Mouse (Mus musculus) kidney, embryonic 14.5 days (tissue): ENCODE data around the gene Rpia. TPM values are rescaled to one million over a fixed set of nuclear protein-coding genes. Genes with fewer than 3 reads are reported as not detected.

Experiments
- ATAC-seq: fragments of 200-750 bp; cut with Nextera tagmentation; 2 replicates; pipeline ENCODE4 v1.8.0; 2017; ENCODE audit warnings: moderate number of reproducible peaks, mild to moderate bottlenecking, moderate TSS enrichment, moderate library complexity; ENCODE audit not compliant: low FRiP score, low TSS enrichment
- H3K27ac ChIP-seq: fragments of 300-500 bp; sonication (generic); 2 replicates; pipeline ENCODE4 v1.5.1; 2014; ENCODE audit warnings: low read depth, mild to moderate bottlenecking, low read length, moderate library complexity, mixed read lengths
- H3K27me3 ChIP-seq: fragments of 300-500 bp; sonication (generic); 2 replicates; pipeline ENCODE4 v1.6.1; 2014; ENCODE audit warnings: mild to moderate bottlenecking, low read length; ENCODE audit not compliant: control insufficient read depth, insufficient read depth
- H3K36me3 ChIP-seq: fragments of 300-500 bp; sonication (generic); 2 replicates; pipeline ENCODE4 v1.6.1; 2014; ENCODE audit warnings: low read length, mixed read lengths; ENCODE audit not compliant: control insufficient read depth, insufficient read depth
- H3K4me1 ChIP-seq: fragments of 300-500 bp; sonication (generic); 2 replicates; pipeline ENCODE4 v1.6.1; 2014; ENCODE audit warnings: low read length, mixed read lengths; ENCODE audit not compliant: control insufficient read depth, insufficient read depth
- H3K4me2 ChIP-seq: fragments of 300-500 bp; sonication (generic); replicated peaks from 2 replicates; pipeline ENCODE4 v1.6.1; 2014; ENCODE audit warnings: low read depth, mild to moderate bottlenecking, low read length
- H3K4me3 ChIP-seq: fragments of 300-500 bp; sonication (generic); 2 replicates; pipeline ENCODE4 v1.5.1; 2014; ENCODE audit warnings: mild to moderate bottlenecking, low read length
- H3K9ac ChIP-seq: fragments of 300-500 bp; sonication (generic); 2 replicates; pipeline ENCODE4 v1.6.1; 2014; ENCODE audit warnings: low read depth, mild to moderate bottlenecking, low read length, moderate library complexity
- H3K9me3 ChIP-seq: fragments of 300-500 bp; sonication (generic); 2 replicates; pipeline ENCODE4 v1.6.1; 2016; ENCODE audit warnings: low read length; ENCODE audit not compliant: control insufficient read depth
- WGBS: fragments of 180-500 bp; shearing (Covaris S2); extraction: QIAGEN DNeasy Blood & Tissue Kit; methylation state at CpG from one replicate; pipeline ENCODE4 v1.1.7; 2014; 5-methylcytosine and 5-hydroxymethylcytosine counted together
- polyA plus RNA-seq: library from polyadenylated mRNA; unstranded; fragments of >200 nt; fragmentation: Nextera tagmentation; extraction: Ambion mirVana; gene quantifications from 2 replicates; pipeline ENCODE4 v1.2.1, GENCODE M21; 2014

Rpia gene
- polyA plus RNA-seq, 1 experiment from 2014 or later = 3.2 TPM

DNA sequence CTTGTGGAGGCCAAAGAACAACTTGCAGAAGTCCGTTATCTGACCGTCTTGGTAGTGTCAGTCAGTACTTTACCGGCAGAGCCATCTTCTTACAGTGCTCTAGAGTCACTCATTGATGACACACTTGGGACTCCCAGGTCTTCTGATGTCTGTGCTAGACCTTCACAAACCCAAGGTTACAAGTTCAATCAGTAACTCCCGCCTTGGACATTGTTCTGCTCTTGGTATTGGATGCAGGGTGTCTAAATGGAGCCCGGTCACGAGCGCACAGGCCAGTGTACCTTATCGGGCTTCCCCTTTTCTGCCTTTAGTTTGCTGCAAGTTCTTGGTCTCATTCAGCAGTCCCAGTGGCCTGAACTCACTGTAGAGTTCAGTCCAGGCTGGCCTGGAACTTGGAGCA lies 612 bp upstream of the Rpia start:
- ATAC-seq = peak; percentile 5; the same call in 1 of the 2 replicates
- Histone ChIP-seq H3K27ac (no peak overlapping the region), H3K27me3 (no peaks in the 10 kb centered on the region), H3K9me3 (no peaks in the 10 kb centered on the region), H3K4me3 (peak overlapping the region; percentile 57), H3K4me1 (peaks cover 17% of the 10 kb centered on the region; the same call in 1 of the 2 replicates), H3K36me3 (no peaks in the 10 kb centered on the region; the same call in 1 of the 2 replicates), H3K9ac (peak overlapping the region; percentile 58; the same call in 1 of the 2 replicates), H3K4me2 (peak overlapping the region; percentile 73)
- WGBS = 43% methylated on average over 8 of the region's 8 CpGs

DNA sequence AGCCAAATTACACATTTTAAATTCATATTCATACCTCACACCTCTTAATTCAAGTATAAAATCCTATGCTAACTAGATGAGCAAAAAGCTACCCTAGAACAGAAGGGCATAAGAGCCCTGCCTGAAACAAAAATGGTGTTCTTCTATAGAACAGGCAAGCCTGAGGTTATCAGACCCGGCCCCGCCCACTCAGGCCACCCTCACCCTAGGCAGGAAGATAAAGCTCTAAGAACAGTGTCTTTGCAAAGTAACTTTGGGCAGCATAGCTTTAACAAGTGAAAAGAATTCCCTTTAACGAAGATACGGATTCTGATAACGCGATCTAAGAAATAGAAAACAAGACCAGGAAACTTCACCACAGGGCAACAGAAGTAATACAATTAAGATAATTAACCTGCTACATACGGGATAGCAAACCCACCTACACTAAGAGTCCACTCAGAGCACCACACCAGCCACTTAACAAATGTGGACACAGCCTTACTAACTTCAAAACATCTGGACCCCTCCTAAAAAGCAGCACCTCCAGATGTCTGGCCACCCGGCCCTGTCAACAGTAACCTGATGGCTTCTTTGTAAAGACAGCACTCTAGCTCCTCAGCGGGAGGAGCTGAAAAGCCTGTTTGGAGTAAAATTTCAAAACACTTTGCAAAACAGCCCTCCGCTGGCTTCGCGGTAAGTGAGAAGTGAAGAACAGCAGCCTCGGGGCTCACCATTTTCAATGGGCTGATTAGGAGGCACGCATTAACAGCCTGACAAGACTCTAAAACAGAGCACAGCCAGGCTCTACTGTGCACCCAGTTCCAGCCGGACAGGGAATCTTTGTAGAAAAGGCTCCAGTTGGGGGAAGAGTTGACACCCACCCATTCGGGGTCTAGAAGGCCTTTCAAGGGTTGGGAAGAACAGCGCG lies 925 bp downstream of the Rpia start:
- ATAC-seq = peak; percentile 34; the same call in 1 of the 2 replicates
- peak overlapping the region; percentile 20; the same call in 1 of the 2 replicates for H3K27ac ChIP-seq
- 8% methylated on average over 18 of the region's 18 CpGs for WGBS
- H3K4me1 ChIP-seq = peaks cover 22% of the 10 kb centered on the region
- no peaks in the 10 kb centered on the region for H3K9me3 ChIP-seq
- no peaks in the 10 kb centered on the region for H3K27me3 ChIP-seq
- H3K4me3 ChIP-seq = peak overlapping the region; percentile 57
- no peaks in the 10 kb centered on the region; the same call in 1 of the 2 replicates for H3K36me3 ChIP-seq
- peak overlapping the region; percentile 73 for H3K4me2 ChIP-seq
- peak overlapping the region; percentile 66 for H3K9ac ChIP-seq

DNA sequence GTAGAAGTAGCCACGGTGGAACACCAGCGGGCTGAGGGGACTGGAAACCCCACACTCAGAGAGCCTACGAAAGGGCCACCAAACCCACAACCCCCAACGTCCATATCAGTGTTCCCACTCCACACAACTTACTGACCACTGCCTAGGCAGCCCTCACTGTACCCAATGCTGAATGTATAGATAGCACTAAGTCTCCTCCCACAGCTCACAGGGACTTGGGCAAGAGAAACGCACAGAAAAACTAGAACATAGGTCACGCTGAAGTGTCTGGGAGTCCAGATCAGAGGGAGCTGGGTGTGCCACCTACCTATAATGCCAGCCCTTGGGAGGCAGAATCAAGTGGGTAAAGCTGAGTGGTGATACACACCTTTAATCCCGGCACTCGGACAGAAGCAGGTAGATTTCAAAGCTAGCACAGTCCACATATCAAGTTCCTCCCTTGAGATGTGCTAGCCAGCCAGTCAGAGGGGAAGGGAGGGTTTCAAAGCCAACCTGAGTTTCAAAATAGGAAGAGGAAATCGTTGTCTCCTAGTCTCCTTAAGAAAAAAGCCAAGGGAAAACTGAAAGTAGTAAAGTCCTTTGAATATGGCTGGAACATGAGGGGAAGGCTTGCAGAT lies 1.9 kb downstream of the Rpia start:
- Histone ChIP-seq H3K27me3 (no peaks in the 10 kb centered on the region), H3K4me2 (peak overlapping the region; percentile 73), H3K9me3 (no peaks in the 10 kb centered on the region), H3K36me3 (no peaks in the 10 kb centered on the region; the same call in 1 of the 2 replicates), H3K4me1 (peaks cover 25% of the 10 kb centered on the region), H3K9ac (0 out of 2 replicates have a peak overlapping the region, but pooled peaks have one; percentile 66), H3K27ac (no peak overlapping the region), H3K4me3 (peak overlapping the region; percentile 57)
- 80% methylated on average over 9 of the region's 9 CpGs for WGBS
- ATAC-seq = no peak

DNA sequence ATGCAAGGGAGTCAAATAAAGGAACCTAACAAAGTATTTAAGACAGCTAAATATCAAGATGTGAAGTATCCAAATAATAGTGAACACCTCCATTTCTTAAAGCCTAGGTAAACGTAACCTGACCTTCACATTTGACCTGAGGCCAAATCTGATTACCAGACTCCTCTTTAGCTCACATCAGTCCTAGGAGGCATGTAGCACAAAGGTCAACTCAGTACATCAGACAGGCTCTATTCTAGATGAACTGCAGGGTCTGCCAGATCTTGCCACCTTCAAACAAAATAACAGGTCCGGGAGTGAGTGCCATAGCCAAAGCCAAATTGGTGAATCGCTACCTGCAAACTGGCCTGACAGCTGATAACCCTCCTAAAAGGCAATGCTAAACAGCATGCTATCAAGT lies 2.9 kb downstream of the Rpia start:
- H3K9me3 ChIP-seq = no peaks in the 10 kb centered on the region
- H3K27me3 ChIP-seq = no peaks in the 10 kb centered on the region
- H3K4me1 ChIP-seq = peaks cover 25% of the 10 kb centered on the region
- ATAC-seq = no peak
- H3K27ac ChIP-seq = no peak overlapping the region
- no peak overlapping the region for H3K4me2 ChIP-seq
- H3K4me3 ChIP-seq = no peak overlapping the region
- no peak overlapping the region for H3K9ac ChIP-seq
- H3K36me3 ChIP-seq = no peaks in the 10 kb centered on the region; the same call in 1 of the 2 replicates
- 95% methylated on average over 3 of the region's 3 CpGs for WGBS

DNA sequence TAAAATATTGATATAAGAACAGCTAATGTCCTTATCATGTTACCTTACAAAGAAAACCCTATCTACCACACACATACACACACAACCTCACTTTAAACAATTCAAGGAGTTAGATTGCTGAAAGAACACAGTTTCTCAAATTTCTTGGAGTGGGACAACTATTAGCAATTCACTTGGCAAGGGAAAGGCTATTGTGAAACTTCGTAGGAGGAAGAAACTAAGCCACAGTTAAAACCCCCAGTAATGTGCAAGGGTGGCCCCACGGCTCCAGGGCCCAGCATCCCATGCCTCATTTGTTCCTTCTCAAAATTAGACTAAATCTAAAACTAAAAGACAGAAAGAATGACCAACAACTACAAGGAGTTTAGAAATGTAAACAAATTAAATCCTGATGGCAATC lies 4.5 kb downstream of the Rpia start:
- H3K4me1 ChIP-seq = peaks cover 21% of the 10 kb centered on the region
- no peak overlapping the region for H3K9ac ChIP-seq
- H3K36me3 ChIP-seq = peaks cover 5% of the 10 kb centered on the region; the same call in 1 of the 2 replicates
- 55% methylated on average over 2 of the region's 2 CpGs for WGBS
- H3K4me2 ChIP-seq = no peak overlapping the region
- H3K4me3 ChIP-seq = no peak overlapping the region
- H3K9me3 ChIP-seq = no peaks in the 10 kb centered on the region
- H3K27ac ChIP-seq = no peak overlapping the region
- no peak for ATAC-seq
- no peaks in the 10 kb centered on the region for H3K27me3 ChIP-seq

DNA sequence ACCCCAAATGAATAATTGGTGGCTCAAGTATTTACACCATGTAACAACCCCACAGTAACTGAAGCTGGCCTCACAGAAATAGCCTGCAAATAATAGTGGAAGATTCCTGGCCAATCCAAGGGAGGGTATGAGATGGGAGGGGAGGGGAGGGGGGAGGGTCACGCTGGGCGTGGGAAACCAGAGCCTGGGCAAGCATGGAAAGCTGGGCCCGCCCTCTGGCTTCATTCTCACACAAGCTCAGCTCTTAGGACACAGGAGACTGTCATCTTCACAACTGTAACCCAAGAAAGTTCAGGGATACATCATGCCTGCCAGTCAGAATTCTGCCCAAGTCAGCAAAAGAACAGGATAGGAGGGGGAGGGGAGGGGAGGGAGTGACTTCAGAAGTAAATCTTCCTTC lies 6.2 kb downstream of the Rpia start:
- no peaks in the 10 kb centered on the region for H3K9me3 ChIP-seq
- WGBS = 29% methylated on average over 3 of the region's 3 CpGs
- peaks cover 21% of the 10 kb centered on the region for H3K4me1 ChIP-seq
- peak; percentile 40; the same call in 1 of the 2 replicates for ATAC-seq
- no peak overlapping the region for H3K4me2 ChIP-seq
- no peak overlapping the region for H3K4me3 ChIP-seq
- H3K36me3 ChIP-seq = peaks cover 5% of the 10 kb centered on the region; the same call in 1 of the 2 replicates
- H3K27ac ChIP-seq = no peak overlapping the region
- H3K27me3 ChIP-seq = no peaks in the 10 kb centered on the region
- no peak overlapping the region for H3K9ac ChIP-seq

DNA sequence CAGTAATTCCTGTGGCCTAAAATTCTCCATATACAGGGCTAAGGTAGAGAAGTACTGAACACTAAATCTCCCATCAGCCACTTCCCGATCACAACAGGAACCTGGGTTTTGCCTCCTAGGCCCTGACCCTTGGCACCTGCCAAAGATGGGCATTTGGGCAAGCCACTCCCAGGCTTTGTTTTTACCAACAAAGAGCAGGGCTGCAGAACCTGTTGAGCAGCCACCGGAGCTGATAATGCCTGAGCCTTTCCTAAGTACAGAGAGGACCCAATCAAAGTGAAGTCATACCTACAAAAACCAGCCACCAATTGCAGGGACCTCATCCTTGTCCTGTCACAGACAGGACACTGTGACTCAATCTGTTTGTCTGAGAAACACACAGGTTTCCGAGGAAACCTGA lies 7.2 kb downstream of the Rpia start:
- peaks cover 5% of the 10 kb centered on the region; the same call in 1 of the 2 replicates for H3K36me3 ChIP-seq
- no peak overlapping the region for H3K9ac ChIP-seq
- no peak overlapping the region for H3K27ac ChIP-seq
- H3K9me3 ChIP-seq = no peaks in the 10 kb centered on the region
- H3K4me3 ChIP-seq = no peak overlapping the region
- WGBS = 88% methylated on average over 3 of the region's 3 CpGs
- H3K4me2 ChIP-seq = no peak overlapping the region
- no peak for ATAC-seq
- H3K27me3 ChIP-seq = no peaks in the 10 kb centered on the region
- H3K4me1 ChIP-seq = peaks cover 12% of the 10 kb centered on the region

DNA sequence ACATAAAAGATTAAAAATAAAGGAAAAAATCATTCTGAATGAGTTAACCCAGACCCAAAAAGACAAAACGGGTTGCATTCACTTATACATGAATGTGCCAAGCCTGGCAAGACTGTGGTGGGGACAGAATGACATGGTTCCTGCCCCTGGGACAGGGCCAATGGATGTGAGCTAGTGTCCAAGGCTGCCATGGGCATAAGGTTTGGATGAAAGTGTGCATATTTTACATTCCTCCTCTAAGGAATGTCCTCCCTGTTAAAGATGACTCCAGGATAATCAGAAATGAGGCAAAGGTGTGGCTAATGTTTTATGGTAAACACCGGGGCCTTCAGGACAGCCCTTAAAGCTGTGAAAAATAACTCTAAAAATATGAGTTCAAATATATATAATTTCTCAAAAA lies 10.7 kb downstream of the Rpia start:
- Histone ChIP-seq H3K9me3 (no peaks in the 10 kb centered on the region), H3K27ac (no peak overlapping the region), H3K36me3 (peaks cover 5% of the 10 kb centered on the region; the same call in 1 of the 2 replicates), H3K4me3 (no peak overlapping the region), H3K9ac (no peak overlapping the region), H3K4me1 (peaks cover 5% of the 10 kb centered on the region), H3K27me3 (no peaks in the 10 kb centered on the region), H3K4me2 (no peak overlapping the region)
- no peak for ATAC-seq
- WGBS = 90% methylated on average over 2 of the region's 2 CpGs

DNA sequence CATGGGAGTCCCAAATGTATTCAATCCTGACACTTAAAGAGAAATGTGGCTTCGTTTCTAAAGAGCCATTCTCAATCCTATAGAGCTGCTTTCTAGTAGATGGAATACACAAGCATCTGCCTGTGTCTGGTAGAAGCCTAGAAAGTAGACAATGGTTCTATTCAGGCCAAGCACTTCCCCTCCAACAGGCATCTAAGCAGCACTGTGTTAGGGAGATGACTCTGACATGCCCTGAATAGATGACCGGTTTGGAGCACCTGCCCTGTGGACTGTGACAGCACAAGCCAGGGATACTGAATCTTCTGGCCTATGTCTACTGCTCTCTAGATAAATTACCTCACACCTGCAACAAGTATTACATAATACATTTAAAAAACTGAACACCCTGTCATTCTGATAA lies 17.7 kb downstream of the Rpia start:
- 82% methylated on average over 2 of the region's 2 CpGs for WGBS
- Histone ChIP-seq H3K27ac (no peak overlapping the region), H3K4me3 (no peak overlapping the region), H3K4me2 (no peak overlapping the region), H3K27me3 (no peaks in the 10 kb centered on the region), H3K9ac (no peak overlapping the region), H3K36me3 (peaks cover 34% of the 10 kb centered on the region; the same call in 1 of the 2 replicates), H3K4me1 (no peaks in the 10 kb centered on the region), H3K9me3 (no peaks in the 10 kb centered on the region)
- no peak for ATAC-seq
